Mouse (Mus musculus) left cerebral cortex, postnatal 36 days (tissue): Measurements from ENCODE around the gene Bik. TPM values are rescaled to one million over a fixed set of nuclear protein-coding genes. Genes with fewer than 3 reads are reported as not detected.

Experiments
- DNase-seq, 2 experiments: peaks; one replicate each; pipeline ENCODE4 v3.0.0; 2021 to 2022; ENCODE audit warnings: low spot score in 2 of 2, mixed read lengths in 1 of 2
- intact Hi-C: fragments of 180-260 bp; cut with DNase I; formaldehyde crosslinking; loops from one replicate; pipeline ENCODE4 v1.15.1; 2025
- total RNA-seq, 2 experiments: library from RNA; stranded (reverse); gene quantifications; 2 replicates each; pipeline ENCODE4 v1.2.3; 2021

Gene Bik
- total RNA-seq, 2 experiments from 2014 or later: not detected

GRCm38 (mm10) chr15:83509950-83510804 lies 16.5 kb upstream of the Bik start:
- intact Hi-C loops: loop anchor here (5.0 to 10.0 kb wide), 2 partner anchors 128 to 355 kb away; no protein-coding TSS in a partner anchor
- DNase-seq: no peak

DNA sequence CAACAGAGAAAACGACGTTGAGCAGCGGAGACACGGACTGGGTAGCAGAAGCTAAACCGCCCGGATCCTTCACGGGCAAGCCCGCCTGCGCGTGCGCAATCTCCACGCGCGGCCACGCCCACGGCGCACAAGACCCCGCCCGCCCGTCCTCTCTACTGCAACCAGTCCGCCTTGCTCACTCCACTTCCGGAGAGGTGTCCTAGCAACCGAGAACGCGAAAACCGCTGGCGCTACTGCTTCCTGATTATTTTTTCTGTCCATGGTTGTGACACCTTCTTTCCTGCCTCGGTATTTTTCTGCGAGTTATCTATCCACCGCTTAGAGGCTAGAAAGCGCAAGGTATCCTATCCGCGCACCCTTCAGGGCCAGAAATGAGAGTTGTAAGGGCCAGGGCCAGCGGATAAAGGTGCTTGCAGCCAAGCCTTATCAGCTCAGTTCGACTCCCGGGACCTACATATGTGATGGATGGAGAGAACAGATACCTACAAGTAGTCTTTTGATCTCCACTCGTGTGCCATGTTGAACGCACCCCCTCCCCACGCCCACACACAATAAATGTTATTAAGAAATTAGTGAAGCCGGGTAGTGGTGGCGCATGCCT lies 15.8 kb upstream of the Bik start, which contains the start of gene Ttll1:
Gene Ttll1 (minus strand): TSS at position 89 of the 601 bp plus-strand sequence.
- intact Hi-C loops: loop anchor here (5.0 to 10.0 kb wide), 2 partner anchors 129 to 356 kb away; no protein-coding TSS in a partner anchor

DNA sequence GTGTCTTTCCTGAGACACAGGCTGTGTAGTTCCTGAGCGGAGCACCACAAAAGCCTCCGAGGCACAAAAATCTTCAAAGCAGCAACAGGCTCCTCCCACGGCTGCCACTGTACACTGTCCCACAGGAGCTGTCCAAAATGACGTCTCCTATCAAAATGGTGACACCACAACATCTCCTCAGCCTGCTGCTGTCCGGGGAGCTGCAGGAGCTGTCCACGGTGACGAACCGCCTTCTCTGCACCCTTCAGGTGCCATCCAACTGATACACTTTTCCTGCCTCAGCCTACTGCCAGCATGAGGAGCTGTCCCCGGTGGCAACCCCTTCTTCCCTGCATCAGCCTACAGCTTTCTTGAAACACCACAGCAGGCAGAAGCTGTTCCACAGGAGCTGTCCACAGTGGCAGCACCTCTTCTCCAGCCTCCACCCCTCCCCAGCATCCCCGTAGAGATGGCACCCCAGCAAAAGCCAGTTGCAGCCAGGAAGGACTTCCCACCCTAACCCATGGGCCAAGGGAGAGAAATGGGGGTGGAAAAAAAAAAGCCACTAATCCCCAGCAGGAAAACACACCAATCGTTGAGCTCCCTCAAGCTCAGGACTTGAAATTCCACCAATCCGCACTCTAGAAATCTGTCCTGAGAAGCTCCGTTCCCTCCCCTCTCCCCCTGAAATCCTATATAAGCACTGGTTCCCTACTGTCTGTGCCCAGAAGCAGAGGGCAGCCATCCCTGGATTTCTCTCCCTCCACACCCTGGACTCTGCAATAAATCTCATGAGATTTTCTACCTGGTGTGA lies 14.0 kb upstream of the Bik start:
- no peak for DNase-seq

More for the DNA sequence above, 15.8 kb upstream of the Bik start, which contains the start of gene Ttll1:
- DNase-seq: peak; percentile 93 to 94

GRCm38 (mm10) chr15:83515018-83515417 lies 11.6 kb upstream of the Bik start:
- DNase-seq: no peak
- intact Hi-C loops: loop anchor here (5.0 to 10.0 kb wide), 2 partner anchors 303 to 360 kb away; no protein-coding TSS in a partner anchor

More for the DNA sequence above, 14.0 kb upstream of the Bik start:
- intact Hi-C loops: loop anchor here (5.0 to 10.0 kb wide), 2 partner anchors 130 to 358 kb away; no protein-coding TSS in a partner anchor

DNA sequence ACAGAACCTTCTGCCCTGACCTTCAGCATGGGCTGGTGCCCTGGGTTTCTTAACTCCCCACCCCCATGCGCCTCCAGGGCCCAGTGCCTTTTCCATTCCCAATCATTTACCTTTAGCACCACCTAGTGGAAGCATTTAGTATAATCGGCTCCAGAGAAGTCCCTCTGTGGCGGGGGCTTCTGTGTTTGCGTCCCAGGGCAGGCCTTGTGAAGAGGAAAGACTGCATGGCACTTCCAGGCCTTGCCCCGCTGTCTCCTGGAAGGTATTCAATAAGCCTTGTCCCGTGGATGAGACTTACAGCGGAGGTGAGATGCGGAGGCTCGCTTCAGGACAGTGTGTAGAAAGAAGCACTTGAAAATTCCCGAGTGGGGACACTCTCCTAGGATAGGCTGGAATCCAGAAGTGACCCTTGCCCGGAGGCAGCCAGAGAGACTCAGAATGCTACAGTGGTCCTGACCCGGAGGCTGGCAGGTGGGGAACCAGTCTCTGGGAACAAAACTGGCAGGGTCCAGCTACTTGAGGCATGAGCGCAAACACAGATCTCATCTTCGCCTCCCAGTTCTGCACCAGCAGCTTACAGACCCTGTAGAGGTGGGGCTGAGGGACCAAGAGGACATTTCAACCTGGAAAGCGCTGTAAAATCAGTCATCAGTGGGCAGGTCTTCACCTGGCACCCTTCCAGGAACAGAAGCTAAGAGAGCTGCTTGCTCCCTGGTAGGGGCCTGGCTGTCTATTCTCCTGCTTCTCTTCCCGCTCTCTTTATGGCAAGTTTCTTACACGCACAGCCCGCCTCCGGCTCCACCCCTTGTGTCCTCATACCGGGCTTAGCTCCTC lies 8.2 kb upstream of the Bik start:
- peak; percentile 29 to 35 for DNase-seq
- intact Hi-C loops: loop anchor here (5.0 to 10.0 kb wide), 2 partner anchors 306 to 364 kb away; no protein-coding TSS in a partner anchor

GRCm38 (mm10) chr15:83520861-83521382 lies 5.7 kb upstream of the Bik start:
- intact Hi-C loops: no loop called here
- no peak for DNase-seq

- DNase-seq: no peak
- intact Hi-C loops: no loop called here
These were observed 3.5 kb upstream of the Bik start for GRCm38 (mm10) chr15:83523196-83523595.

DNA sequence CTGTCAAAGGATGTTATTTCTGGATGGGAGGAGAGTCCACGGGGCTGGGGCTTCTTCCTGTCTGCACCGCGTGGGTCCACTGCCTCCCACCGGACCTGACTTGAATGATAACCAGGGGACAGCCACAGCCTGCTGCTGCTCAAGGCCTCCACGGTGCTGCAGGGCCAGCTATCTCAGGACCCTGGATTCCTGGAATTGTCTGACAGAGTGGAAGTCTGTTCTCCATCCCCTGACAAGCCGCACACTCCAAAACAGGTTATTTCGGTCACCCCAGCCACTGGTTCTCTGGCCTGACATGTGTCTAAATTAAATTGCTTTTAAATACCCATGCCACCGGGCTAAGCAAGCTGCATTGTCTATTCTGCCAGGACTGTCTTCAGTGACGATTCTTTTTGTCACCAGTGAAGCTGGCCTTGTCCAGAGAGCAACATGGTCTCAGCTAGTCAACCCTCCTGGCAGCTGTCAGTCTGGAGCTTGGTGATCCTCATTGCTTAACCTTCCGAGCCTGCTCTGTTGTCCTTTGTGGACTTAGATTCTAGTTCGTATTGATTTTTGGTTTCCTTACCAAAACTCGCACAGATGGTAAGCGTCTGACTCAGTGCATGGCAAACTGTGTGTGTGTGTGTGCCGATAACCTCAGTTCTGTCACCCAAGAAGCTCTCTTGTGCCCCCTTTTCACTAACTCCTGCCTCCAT lies 2.9 kb upstream of the Bik start:
- DNase-seq: no peak
- intact Hi-C loops: no loop called here

GRCm38 (mm10) chr15:83524333-83524729 lies 2.3 kb upstream of the Bik start:
- no peak for DNase-seq
- intact Hi-C loops: no loop called here

DNA sequence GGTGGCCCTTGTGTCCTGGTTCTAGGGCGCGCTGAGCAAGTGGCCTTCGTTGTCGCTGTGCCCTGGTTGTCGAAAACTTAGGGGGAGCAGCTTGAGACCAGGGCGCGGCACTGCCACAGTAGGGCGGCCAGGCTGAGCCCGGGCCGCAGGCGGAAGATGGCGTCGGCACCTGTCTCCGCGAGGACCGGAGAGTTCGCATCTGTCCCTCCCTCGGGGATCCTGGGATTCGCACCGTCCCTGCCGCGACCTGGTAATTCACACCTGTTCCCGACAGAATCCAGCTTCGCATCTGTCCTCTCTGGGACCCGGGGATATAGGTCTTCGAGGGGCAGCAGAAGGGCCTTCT lies 403 bp downstream of the Bik start:
- intact Hi-C loops: no loop called here
- no peak for DNase-seq

DNA sequence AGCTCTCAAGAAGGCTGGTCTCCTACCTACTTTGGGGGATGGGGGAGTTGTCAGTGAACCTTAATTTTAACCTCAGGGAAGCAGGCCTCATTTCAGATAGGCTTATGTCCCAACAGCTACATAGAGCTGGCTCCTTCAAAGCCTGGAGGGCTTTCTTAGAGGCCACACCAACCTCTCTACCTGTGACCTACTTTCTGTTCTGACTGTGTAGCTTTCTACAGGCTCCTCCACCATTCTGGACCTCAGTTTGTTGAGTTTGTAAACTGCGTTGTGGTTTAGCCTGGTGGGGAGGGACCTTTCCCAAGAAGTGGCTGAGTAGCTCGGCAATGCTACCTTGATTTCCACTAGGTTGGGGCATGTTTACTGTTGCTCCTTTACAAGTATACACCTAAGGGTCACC lies 1.1 kb downstream of the Bik start:
- no peak for DNase-seq
- intact Hi-C loops: no loop called here

DNA sequence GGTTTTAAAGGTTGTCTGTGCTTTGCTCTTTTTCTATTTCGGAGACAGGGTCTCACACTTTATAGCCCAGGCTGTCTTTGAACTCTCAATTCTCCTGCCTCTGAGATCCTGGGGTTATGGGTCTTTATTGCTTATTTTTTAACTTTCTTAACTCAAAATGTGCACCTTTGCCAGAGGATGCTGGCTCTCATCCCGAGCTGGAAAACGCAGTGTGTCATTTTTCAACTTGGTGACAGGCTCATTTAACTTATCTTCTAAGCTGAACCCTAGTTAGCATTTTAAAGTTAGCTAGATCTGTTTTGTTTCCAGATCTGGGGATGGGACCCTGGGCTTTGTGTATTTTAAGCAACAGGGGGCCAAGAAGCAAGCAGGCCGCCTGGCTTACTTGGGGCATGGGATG lies 2.2 kb downstream of the Bik start:
- DNase-seq: no peak
- intact Hi-C loops: no loop called here

DNA sequence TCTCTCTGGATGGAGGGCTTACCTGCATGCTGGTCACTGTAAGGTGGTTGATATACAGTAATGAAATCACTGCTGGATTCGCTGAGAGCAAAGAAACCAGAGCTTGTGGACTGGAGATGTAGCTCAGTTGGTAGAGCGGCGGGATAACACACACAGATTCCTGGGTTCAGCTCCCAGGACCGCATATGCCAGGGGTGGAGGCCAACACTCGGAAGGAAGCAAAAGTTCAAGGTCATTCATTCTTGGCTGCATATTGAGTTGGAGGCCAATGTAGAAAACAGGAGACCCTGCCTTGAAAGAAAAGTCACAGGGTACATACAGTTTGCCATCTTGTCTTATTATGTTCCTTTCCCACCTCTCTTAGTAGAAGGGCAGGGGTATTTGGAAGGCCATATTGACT lies 3.1 kb downstream of the Bik start:
- DNase-seq: no peak
- intact Hi-C loops: no loop called here

DNA sequence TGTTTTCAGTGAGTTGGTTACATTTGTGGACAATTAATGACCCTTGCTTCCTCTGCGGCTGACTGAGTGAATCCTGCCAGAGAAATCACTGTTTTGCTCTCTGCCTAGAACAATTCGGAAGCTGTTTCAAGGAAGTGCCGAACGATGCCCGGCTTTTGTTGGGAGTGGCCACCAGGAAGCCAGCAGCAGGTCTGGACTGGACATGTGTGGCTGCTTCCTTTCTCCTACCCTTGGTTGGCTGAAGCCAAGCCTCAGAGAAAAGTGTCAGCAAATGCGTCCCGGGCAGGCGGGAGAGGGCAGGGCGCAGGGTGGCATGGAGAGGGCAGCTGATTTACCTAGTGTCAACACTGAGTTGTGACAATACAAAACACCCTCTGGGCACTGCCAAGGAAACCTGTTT lies 3.6 kb downstream of the Bik start:
- no peak for DNase-seq
- intact Hi-C loops: no loop called here

DNA sequence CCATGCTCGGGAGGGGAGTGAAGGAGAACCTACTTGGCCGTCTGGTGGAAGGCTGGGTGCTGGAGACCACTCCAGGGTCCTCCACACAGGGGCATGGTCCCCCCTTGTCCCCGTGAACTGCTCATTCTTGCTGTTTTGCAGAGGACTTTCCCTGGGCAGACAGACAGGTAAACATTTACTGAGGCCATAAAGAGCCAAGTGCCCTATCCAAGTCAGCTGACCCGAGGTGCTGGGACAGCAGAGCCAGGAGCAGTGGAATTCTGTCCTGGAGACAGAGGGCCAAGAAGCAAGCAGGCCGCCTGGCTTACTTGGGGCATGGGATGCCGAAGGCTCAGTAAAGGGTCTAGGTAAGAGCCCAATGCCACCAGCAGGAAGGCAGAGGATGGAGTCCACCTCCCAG lies 4.0 kb downstream of the Bik start:
- intact Hi-C loops: no loop called here
- no peak for DNase-seq

- intact Hi-C loops: no loop called here
- no peak for DNase-seq
These were observed 5.4 kb downstream of the Bik start for GRCm38 (mm10) chr15:83531961-83532469.

- DNase-seq: no peak
- intact Hi-C loops: no loop called here
These were observed 5.9 kb downstream of the Bik start for GRCm38 (mm10) chr15:83532606-83533005.
